Mouse (Mus musculus): Measurements from ENCODE around the gene Vmn2r35. TPM values are rescaled to one million over a fixed set of nuclear protein-coding genes. Genes with fewer than 3 reads are reported as not detected.

Gene Vmn2r35
- not detected for polyA plus RNA-seq (2014; fragmentation: Illumina TruSeq; extraction: RNeasy Lipid Tissue Mini Kit (QIAGEN cat#74804); ENCODE audit: low read depth, low replicate concordance)

DNA sequence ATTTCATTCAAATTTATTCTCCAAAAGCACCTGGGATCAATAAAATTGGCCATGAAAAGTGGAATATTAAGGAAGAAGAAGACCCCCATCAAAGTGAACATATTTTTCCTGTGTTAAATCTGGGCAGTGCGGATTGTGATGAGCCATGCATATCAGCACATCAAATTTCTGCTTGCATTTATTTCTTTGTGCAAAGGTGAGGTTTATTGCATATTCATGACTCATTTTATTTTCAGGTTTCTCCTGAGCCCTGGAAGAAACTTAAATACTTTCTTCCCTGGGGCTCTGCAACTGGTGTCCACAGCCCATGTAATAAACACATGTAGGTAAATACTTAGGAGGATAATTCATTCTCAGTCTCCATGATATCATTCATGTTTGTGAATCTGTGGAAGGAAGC, at the start of gene Vmn2r35:
Vmn2r35 (minus strand) TSS at position 101 of the 400 bp plus-strand sequence.

Other genes starting within 250 kb of the Vmn2r35 start
- gene Vmn2r34, start 130.4 kb downstream of the Vmn2r35 start, polyA plus RNA-seq (2014; fragmentation: Illumina TruSeq; extraction: RNeasy Lipid Tissue Mini Kit (QIAGEN cat#74804); ENCODE audit: low read depth, low replicate concordance): not detected
- not detected for gene Vmn2r36, start 82.6 kb upstream of the Vmn2r35 start, polyA plus RNA-seq (2014; fragmentation: Illumina TruSeq; extraction: RNeasy Lipid Tissue Mini Kit (QIAGEN cat#74804); ENCODE audit: low read depth, low replicate concordance)

All from liver, adult 10 weeks (tissue).